Mouse (Mus musculus) left cerebral cortex, adult 8-10 months (tissue): ENCODE measurements around the gene Syde1. TPM values are rescaled to one million over a fixed set of nuclear protein-coding genes. Genes with fewer than 3 reads are reported as not detected.

Experiments used
- DNase-seq, 2 experiments: peaks; one replicate each; pipeline ENCODE4 v3.0.0; 2022; ENCODE audit warnings: low spot score in 2 of 2
- total RNA-seq, 4 experiments: library from RNA; stranded (reverse); gene quantifications; 2 replicates each; pipeline ENCODE4 v1.2.4; 2022

Gene Syde1
- total RNA-seq, 4 experiments from 2014 or later = 9.0 to 10.4 (median 9.3) TPM

DNA sequence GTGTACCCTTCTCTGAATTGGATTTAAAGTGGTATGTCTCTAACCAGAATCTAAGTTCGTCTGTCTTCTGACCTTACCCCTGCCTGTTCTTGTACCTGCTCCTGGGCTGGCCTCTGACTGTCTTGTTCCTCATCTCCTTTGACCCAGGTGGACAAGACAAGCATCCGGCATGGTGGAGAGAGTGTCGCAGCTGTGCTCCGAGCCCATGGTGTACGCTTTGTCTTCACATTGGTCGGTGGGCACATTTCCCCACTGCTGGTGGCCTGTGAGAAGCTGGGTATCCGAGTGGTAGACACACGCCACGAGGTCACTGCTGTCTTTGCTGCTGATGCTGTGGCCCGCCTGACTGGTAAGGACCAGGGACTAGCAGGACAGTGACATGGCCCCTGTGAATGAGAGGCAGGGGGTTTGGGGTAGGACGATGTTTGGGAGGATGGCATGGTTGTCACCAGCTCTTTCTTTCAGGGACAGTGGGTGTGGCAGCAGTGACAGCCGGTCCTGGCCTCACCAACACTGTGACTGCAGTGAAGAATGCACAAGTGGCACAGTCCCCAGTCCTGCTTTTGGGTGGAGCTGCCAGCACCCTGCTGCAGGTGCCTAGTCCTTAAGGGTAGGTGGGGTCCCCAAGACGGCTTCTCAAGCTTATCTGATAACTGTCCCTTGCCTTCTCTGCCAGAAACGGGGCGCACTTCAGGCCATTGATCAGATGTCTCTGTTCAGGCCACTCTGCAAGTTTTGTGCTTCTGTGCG, 15.2 kb downstream of the Syde1 start:
- no peak for DNase-seq

DNA sequence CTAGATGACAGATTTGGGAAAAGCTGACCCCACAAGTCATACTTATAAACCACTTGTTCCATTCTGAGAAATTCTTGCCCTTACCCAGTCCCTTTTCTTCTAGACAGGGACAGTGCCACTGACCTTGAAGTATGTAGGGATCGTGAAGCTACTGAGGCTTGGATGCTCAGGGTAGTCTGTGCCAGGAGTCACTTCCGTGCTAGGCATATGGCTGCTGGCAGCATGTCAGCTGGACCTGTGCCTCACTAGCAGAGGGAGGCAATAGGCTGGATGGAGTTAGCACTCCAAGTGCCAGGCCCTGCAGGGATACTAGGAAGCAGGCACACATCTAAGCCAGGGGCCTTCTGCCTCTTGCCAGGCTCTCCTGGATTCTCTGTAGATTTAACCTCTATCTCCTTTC, 16.1 kb downstream of the Syde1 start:
- DNase-seq = peak in 1 of 2 experiments; percentile 37

DNA sequence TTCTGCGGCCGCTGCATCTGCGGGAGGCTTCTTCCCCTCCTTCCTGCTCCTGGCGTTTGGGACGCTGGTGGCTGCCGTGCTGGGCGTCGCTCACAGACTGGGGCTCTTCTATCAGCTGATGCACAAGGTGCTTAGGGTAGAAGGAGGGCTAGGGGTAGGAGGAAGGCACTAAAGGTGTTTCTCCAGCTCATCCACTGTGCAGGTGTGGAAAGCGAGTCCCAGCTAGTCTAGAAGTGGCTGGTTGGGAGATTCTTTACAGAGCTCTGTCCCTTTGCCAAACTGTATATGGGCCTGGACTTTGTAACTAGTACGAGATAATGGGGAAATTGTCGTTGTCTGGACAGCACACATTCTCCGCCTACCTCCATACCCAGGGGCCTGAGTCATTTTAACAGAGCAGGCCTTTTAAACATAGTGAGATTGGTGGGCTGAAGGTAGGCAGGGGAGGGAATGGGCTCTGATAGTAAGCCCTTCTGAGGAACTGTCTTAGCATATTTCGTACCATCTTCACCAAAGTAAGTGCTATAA, 16.6 kb downstream of the Syde1 start:
- DNase-seq = no peak

DNA sequence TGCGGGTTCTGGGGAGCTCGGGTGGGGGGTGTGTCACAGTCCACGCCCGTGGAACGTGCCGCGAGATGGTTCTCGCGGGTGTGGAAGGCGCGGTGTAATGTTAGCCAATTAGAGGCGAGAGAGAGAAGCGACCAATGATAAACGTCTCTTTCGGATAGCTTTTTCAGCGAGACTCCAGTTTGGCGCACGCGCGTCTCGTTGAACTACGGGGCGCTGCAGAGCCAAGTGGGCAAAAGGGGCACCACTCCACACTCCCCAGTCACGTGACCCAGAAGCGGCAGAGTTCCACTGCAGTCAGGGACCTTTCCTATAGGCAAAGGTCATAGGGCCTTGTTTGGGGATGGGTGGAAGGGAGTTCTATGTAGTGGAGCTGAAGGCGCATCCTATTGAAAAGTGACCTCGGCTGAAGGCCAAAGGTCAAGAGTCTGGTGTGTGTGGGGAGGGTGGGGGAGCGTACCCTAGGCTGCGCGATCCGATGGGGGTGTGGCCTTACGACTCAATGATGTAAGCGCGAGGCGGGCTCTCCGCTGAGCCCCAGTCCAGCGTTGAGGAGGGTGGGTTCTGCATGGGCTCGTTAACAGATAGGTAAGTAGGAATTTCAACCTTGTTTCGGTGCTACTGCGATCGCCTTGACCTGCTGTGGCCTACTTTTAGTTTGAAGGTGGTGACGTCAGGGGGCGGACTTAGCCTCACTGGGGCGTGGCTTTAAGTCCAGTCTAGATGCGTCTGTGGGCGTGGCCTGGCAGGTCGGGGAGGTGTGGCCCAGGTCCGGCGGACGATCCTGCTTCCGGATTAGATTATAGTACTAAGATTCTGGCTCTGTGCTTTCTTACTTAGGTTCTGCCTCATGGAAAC, 17.3 kb downstream of the Syde1 start, which contains the start of gene Ilvbl:
Ilvbl (plus strand) TSS at position 97 of the 855 bp plus-strand sequence.
- peak; percentile 89 to 93 for DNase-seq

DNA sequence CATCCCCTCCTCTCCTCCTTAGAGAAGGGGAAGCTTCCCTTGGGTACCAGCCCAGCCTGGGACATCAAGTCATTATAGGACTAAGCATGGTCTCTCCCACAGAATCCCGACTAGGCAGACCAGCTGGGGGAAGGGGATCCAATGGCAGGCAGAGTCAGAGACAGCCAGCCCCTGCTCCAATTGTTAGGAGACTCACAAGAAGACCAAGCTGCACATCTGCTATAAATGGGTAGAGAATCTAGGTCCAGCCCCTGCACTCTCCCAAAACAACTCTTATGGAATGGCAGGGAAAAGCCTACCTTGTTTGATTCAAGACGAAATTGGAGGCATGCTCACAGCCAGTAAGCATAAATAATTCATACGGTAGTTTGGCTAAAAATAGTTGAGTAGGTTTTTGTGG, 18.5 kb downstream of the Syde1 start:
- no peak for DNase-seq

DNA sequence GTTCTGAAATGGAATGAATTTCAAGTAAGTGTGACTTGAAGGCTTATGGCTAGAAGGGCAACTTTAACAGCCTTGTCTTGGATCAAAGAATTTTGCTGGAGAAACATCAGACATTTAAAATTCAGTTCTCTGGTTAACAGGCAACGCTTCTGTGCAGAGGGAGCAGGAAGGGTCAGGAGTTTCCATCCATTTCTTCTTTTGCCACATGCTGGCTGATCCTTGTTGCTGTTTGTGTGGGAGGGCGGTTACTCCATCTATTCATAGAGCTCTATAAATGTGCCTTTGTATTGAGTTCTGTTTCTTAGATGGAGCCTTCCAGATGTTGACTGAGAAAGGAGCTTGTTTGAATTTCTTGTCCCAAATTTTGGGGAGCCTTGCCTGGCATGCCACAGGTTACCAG, 20.9 kb downstream of the Syde1 start:
- no peak for DNase-seq

DNA sequence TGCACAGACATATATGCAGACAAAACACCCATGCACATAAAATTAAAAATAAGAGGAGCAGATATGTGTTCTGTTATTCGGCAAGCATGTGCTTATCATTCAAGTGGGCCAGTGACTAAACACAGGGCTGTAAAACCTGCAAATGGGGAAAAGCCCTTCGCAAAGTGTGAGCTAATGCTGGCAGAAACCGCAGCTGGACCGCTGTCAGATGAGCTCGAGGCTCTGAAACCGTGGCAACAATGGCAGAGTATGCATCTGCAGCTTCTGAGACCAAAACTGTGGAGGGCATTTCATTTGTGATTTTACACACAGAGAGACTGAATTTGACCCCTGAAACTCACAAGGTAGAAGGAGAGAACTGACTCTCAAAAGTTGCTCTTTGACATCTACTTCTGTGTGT, 21.3 kb downstream of the Syde1 start:
- no peak for DNase-seq

DNA sequence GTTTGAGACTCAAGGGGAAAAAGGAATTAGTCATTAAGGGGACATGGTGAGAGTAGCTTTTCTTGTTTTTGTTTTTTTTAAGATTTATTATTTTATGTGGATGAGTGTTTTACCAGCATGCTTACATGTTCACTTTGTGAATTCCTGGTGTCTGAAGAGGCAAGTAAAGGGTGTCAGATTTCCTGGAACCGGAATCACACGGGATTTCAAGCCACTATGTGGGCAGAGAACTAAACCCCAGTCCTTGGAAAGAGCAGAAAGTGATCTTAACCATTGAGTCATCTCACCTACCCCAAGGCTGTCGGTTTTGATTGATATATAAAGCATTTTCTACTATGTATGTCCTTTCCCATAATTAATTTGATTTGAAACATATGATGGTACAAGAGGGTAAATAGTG, 22.1 kb downstream of the Syde1 start:
- no peak for DNase-seq

DNA sequence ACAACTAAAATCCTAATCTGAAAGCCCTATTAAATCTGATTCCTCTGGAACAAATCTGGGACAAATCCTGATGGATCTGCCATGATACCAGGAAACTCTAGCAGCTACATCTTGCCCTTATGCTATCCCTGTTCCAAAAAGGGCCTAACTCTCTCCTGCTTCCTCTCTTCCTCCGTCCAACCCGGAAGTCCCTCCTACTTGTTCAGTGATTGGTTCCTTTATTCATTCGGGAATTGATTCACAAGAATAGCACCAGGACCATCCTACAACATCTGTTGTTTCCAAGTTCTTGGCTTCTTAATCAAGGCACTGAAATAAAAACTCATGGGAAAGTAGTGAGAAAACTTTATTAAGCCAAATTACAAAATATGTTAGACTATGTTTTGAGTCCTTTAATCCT, 22.6 kb downstream of the Syde1 start:
- no peak for DNase-seq

DNA sequence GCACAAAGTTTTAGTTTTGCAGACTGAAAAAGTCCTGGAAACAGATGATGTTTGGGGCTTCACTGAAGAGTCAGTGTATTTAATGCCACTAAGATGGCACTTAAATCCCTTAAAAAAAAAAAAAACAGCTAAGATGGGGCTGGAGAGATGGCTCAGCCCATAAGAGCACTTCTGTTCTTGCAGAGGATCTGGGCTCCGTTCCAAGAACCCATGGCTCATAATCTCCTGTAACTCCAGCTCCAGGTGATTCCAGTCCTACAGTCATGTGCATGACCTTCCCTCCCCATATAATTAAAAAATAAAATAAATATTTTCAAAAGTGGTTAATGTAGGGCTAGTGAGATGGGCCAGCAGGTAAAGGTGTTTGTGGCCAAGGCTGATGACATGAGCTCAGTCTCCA, 26.7 kb downstream of the Syde1 start:
- no peak for DNase-seq

DNA sequence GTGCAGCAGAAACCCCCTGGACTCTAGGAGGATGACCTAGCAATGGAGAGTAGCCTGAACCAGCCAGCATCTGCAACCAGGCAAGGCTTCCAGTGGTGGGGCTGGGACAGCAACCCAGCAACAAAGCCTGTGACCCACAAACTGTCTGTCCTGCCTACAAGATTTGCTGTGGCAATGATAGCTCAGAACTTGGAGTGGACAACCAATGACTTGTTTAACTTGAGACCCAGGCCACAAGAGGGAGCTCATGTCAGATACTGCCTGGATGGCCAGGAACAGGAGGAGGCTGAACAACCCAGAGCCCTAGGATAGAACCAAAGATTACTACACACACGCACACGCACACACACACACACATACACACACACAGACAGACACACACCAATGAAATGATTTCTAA, 50.8 kb downstream of the Syde1 start:
- DNase-seq = no peak

Other genes with a start within 250 kb of the Syde1 start
- 100 to 1,000 TPM; 218 to 243 (median 229) TPM for gene Agpat3, start 239.5 kb downstream of the Syde1 start, total RNA-seq
- 100 to 1,000 TPM; 348 to 374 (median 360) TPM for gene Rrp1, start 178.9 kb downstream of the Syde1 start, total RNA-seq
- gene Cstb, start 166.3 kb downstream of the Syde1 start, total RNA-seq = 10 to 100 TPM; 36.8 to 51.7 (median 40.6) TPM
- gene Pdxk, start 127.0 kb downstream of the Syde1 start, total RNA-seq = 100 to 1,000 TPM; 131 to 143 (median 137) TPM
- gene Olfr1358, start 74.5 kb downstream of the Syde1 start, total RNA-seq = not detected
- 10 to 100 TPM; 30.3 to 49.3 (median 39.8) TPM for gene Ilvbl, start 17.6 kb downstream of the Syde1 start, total RNA-seq
- not detected for gene Olfr1357, start 26.1 kb upstream of the Syde1 start, total RNA-seq
- gene Casp14, start 126.3 kb upstream of the Syde1 start, total RNA-seq = not detected
- under 1 TPM; 0.18 to 0.57 (median 0.39) TPM for gene Ccdc105, start 161.1 kb upstream of the Syde1 start, total RNA-seq
- 10 to 100 TPM; 11.0 to 13.9 (median 11.4) TPM for gene Slc1a6, start 188.5 kb upstream of the Syde1 start, total RNA-seq